Mouse (Mus musculus) ES-Bruce4 (cell line): Measurements from ENCODE around the gene Comtd1. TPM values are rescaled to one million over a fixed set of nuclear protein-coding genes. Genes with fewer than 3 reads are reported as not detected.

Source experiments
- H3K27ac ChIP-seq: 2 replicates; pipeline ENCODE4 v1.5.1; 2012; ENCODE audit warnings: low read length, inconsistent platforms; ENCODE audit not compliant: insufficient read depth
- H3K27me3 ChIP-seq: 2 replicates; pipeline ENCODE4 v1.6.1; 2012; ENCODE audit warnings: mild to moderate bottlenecking, low read length, inconsistent platforms; ENCODE audit not compliant: control insufficient read depth, poor library complexity, insufficient read depth, severe bottlenecking
- H3K36me3 ChIP-seq: 2 replicates; pipeline ENCODE4 v1.6.1; 2012; ENCODE audit warnings: inconsistent platforms, mild to moderate bottlenecking, low read length, moderate library complexity; ENCODE audit not compliant: control insufficient read depth, poor library complexity, insufficient read depth, severe bottlenecking
- H3K4me1 ChIP-seq: one replicate; pipeline ENCODE4 v1.8.1; 2011; ENCODE audit warnings: low read length; ENCODE audit not compliant: control insufficient read depth, insufficient read depth
- H3K4me3 ChIP-seq: 2 replicates; pipeline ENCODE4 v1.5.1; 2011; ENCODE audit warnings: low read depth, mild to moderate bottlenecking, low read length
- H3K9ac ChIP-seq: 2 replicates; pipeline ENCODE4 v1.6.1; 2012; ENCODE audit warnings: low read depth, mild to moderate bottlenecking, inconsistent platforms; ENCODE audit not compliant: poor library complexity, severe bottlenecking
- H3K9me3 ChIP-seq: replicated peaks from 2 replicates; pipeline ENCODE4 v1.6.1; 2012; ENCODE audit warnings: mild to moderate bottlenecking, low read length, inconsistent platforms; ENCODE audit not compliant: control insufficient read depth, poor library complexity, insufficient read depth, severe bottlenecking
- CTCF ChIP-seq: IDR thresholded peaks from one replicate; pipeline ENCODE4 v1.8.1; 2011; ENCODE audit warnings: low read depth, low read length
- EP300 ChIP-seq: IDR thresholded peaks from 2 replicates; pipeline ENCODE4 v1.6.1; 2011; ENCODE audit warnings: low read depth, low read length; ENCODE audit not compliant: insufficient read depth
- POLR2A ChIP-seq: IDR thresholded peaks from one replicate; pipeline ENCODE4 v1.8.1; 2011; ENCODE audit warnings: low read length; ENCODE audit not compliant: insufficient read depth
- polyA plus RNA-seq: library from polyadenylated mRNA; stranded (reverse); fragments of >200 nt; gene quantifications from 2 replicates; pipeline ENCODE4 v1.2.4, GENCODE M21; 2011; ENCODE audit warnings: low read depth; ENCODE audit not compliant: missing spikeins, insufficient read depth, insufficient read length

The Comtd1 gene
- polyA plus RNA-seq, 1 experiment, result 19.4 TPM

DNA sequence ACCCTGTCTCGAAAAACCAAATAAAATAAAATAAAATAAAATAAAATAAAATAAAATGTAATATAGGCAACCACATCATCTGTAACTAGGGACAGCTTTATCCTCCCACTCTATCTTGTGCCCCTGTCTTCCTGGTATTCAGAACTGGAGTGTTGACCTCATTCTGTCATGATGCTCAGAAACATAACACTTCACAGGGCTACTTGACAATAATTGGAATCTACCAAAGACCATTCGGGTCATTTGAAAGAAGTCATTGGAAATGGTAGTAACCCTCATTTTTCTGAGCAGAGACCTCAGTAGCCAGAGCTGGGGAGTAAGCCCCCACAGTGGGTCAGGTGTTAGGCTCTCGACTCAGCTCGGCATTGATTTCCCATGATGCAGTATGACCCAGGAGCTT is 34.2 kb downstream of the Comtd1 start:
- Histone ChIP-seq H3K9me3 (no peaks in the 10 kb centered on the region), H3K4me3 (no peak overlapping the region), H3K27me3 (no peaks in the 10 kb centered on the region), H3K36me3 (no peaks in the 10 kb centered on the region), H3K9ac (no peak overlapping the region), H3K27ac (no peak overlapping the region), H3K4me1 (peaks cover 3% of the 10 kb centered on the region)
- no peak for TF ChIP-seq POLR2A
- TF ChIP-seq EP300, result no peak
- no peak for TF ChIP-seq CTCF

DNA sequence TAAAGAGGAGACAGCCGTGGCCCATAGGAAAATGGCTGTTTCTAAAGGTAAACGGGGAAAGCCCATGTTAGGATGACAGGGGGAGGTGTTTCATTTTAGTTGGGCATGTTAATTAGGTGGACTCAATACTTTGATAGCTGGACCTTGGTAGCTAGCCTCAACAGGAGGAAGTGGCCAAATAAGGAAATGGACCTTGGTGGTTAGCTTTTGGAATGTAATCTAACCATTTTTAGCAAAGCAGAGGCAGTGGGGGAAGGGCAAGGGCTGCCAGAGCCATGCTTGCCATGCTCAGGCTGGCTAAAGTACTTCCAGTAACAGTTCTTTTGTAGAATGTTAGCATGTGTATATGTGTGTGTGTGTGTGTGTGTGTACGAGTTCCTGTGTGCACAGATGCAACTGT is 34.9 kb downstream of the Comtd1 start:
- H3K4me1 ChIP-seq, result peaks cover 3% of the 10 kb centered on the region
- no peak overlapping the region for H3K27ac ChIP-seq
- H3K4me3 ChIP-seq, result no peak overlapping the region
- H3K9ac ChIP-seq, result no peak overlapping the region
- H3K27me3 ChIP-seq, result no peaks in the 10 kb centered on the region
- no peaks in the 10 kb centered on the region for H3K9me3 ChIP-seq
- TF ChIP-seq EP300, result no peak
- no peak for TF ChIP-seq POLR2A
- TF ChIP-seq CTCF, result no peak
- no peaks in the 10 kb centered on the region for H3K36me3 ChIP-seq

GRCm38 (mm10) chr14:21813216-21813615 is 35.6 kb downstream of the Comtd1 start:
- Histone ChIP-seq H3K9ac (no peak overlapping the region), H3K27me3 (no peaks in the 10 kb centered on the region), H3K9me3 (no peaks in the 10 kb centered on the region), H3K4me3 (no peak overlapping the region), H3K36me3 (no peaks in the 10 kb centered on the region), H3K27ac (no peak overlapping the region), H3K4me1 (peaks cover 3% of the 10 kb centered on the region)
- TF ChIP-seq POLR2A (no peak), EP300 (no peak), CTCF (no peak)

GRCm38 (mm10) chr14:21812590-21813162 is 36.1 kb downstream of the Comtd1 start:
- H3K4me3 ChIP-seq, result no peak overlapping the region
- H3K4me1 ChIP-seq, result peaks cover 3% of the 10 kb centered on the region
- H3K9me3 ChIP-seq, result no peaks in the 10 kb centered on the region
- H3K27ac ChIP-seq, result no peak overlapping the region
- TF ChIP-seq EP300 (no peak), POLR2A (no peak), CTCF (peak; percentile 63)
- no peaks in the 10 kb centered on the region for H3K27me3 ChIP-seq
- H3K36me3 ChIP-seq, result no peaks in the 10 kb centered on the region
- no peak overlapping the region for H3K9ac ChIP-seq

DNA sequence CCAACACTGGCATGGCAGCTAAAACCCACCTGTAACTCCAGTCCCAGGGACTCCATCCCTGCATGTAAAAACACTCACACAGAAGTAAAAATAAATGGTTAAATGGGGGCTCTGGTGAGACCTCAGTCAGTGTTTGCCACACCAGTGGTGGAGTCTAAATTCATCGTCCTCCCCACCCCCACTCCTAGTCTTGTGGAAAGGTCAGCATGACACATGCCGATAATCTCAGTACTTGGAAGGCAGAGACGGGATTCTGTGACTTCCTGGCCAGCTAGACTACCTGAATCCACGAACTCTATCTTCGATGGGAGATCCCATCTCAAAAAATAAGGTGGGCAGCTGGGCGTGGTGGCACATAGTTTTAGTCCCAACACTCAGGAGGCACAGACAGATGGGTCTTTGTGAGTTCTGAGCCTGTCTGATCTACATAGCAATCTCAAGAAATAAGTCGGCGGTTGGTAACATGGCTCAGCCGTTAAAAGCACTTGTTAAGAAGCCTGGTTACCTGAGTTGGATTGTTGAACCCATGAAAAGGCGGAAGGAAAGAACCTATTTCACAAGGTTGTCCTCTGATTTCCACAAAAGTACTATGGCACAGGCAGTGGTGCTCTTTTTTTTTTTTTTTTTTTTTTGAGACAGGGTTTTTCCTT is 36.9 kb downstream of the Comtd1 start:
- TF ChIP-seq CTCF, result no peak
- no peak for TF ChIP-seq POLR2A
- TF ChIP-seq EP300, result no peak
- Histone ChIP-seq H3K9me3 (no peaks in the 10 kb centered on the region), H3K4me3 (no peak overlapping the region), H3K27ac (no peak overlapping the region), H3K9ac (no peak overlapping the region), H3K27me3 (no peaks in the 10 kb centered on the region), H3K4me1 (peaks cover 3% of the 10 kb centered on the region), H3K36me3 (no peaks in the 10 kb centered on the region)

DNA sequence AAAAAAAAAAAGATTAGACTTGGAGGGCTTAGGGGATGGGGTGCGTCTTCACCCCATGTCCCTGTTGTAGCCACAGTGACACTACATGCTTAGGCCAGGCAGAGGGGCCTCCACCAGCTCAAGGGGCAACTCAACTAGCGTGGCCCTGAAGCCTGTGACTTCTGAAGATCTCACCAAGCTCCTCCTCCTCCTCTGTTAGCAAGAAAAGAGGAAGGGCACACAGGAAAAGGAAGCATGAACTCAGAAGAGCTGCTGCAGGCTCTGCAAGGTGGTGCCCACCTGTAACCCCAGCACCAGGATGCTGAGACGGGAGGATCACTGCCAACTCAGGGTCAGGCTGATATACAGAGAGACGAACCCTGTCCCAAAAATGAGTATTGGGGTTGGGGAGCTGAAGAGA is 37.5 kb downstream of the Comtd1 start:
- peaks cover 1% of the 10 kb centered on the region for H3K4me1 ChIP-seq

More for the DNA sequence above, 37.5 kb downstream of the Comtd1 start:
- TF ChIP-seq EP300, result no peak
- no peak for TF ChIP-seq POLR2A
- TF ChIP-seq CTCF, result no peak
- Histone ChIP-seq H3K9me3 (no peaks in the 10 kb centered on the region), H3K4me3 (no peak overlapping the region), H3K9ac (no peak overlapping the region), H3K36me3 (no peaks in the 10 kb centered on the region), H3K27me3 (no peaks in the 10 kb centered on the region), H3K27ac (no peak overlapping the region)
